Mouse (Mus musculus) mature B cell (primary cell): ENCODE measurements around the gene Ucn3.

Source experiments
- in situ Hi-C: fragments of 300-500 bp; cut with MboI; formaldehyde crosslinking; loops from 2 replicates; pipeline ENCODE4 v1.14.3; 2019

Ucn3 gene

GRCm38 (mm10) chr13:3892601-3893000 lies 52.5 kb downstream of the Ucn3 start:
- in situ Hi-C loops = loop anchor here (25.0 kb wide), 1 partner anchor 480 kb away; no protein-coding TSS in a partner anchor

- in situ Hi-C loops = loop anchor here (25.0 kb wide), 1 partner anchor 479 kb away; no protein-coding TSS in a partner anchor
Observed at GRCm38 (mm10) chr13:3891479-3892087, 53.6 kb downstream of the Ucn3 start.
